Mouse (Mus musculus): ENCODE measurements at regions not wholly inside any gene's neighbourhood (a gene's known extent, or its start where the extent isn't known, plus 50 kb on each side); places are given as distances from the start of the nearest gene placed in this dataset.

- no peak for ATAC-seq (replicated peaks; ENCODE audit: insufficient number of reproducible peaks, low FRiP score, low TSS enrichment, low read depth)
- no peak overlapping the region for H3K4me3 ChIP-seq (ENCODE audit: low read depth, low read length)
- WGBS: 56% methylated on average over 2 of the region's 2 CpGs
- H3K36me3 ChIP-seq (replicated peaks; ENCODE audit: control insufficient read depth, insufficient read depth, low read depth, low read length): no peaks in the 10 kb centered on the region
- DNase-seq (ENCODE audit: low spot score): no peak
- H3K4me1 ChIP-seq (ENCODE audit: control insufficient read depth, insufficient read depth, low read length): no peaks in the 10 kb centered on the region
- H3K9ac ChIP-seq (replicated peaks; ENCODE audit: low read length): no peak overlapping the region
- no peaks in the 10 kb centered on the region for H3K9me3 ChIP-seq (replicated peaks; ENCODE audit: control insufficient read depth, low read length)
- H3K27me3 ChIP-seq (ENCODE audit: control insufficient read depth, insufficient read depth, low read length): no peaks in the 10 kb centered on the region
- H3K4me2 ChIP-seq (ENCODE audit: low read depth, low read length): no peak overlapping the region
- no peak overlapping the region for H3K27ac ChIP-seq (replicated peaks; ENCODE audit: low read depth, low read length)
Observed at GRCm38 (mm10) chr15:57578794-57579193, 101.4 kb upstream of the Slc22a22 start.

GRCm38 (mm10) chr15:57574080-57574618, 96.7 kb upstream of the Slc22a22 start:
- Histone ChIP-seq H3K27ac (replicated peaks; ENCODE audit: low read depth, low read length) (no peak overlapping the region), H3K27me3 (ENCODE audit: control insufficient read depth, insufficient read depth, low read length) (no peaks in the 10 kb centered on the region), H3K9me3 (replicated peaks; ENCODE audit: control insufficient read depth, low read length) (no peaks in the 10 kb centered on the region), H3K4me1 (ENCODE audit: control insufficient read depth, insufficient read depth, low read length) (no peaks in the 10 kb centered on the region), H3K9ac (replicated peaks; ENCODE audit: low read length) (no peak overlapping the region), H3K4me3 (ENCODE audit: low read depth, low read length) (no peak overlapping the region), H3K36me3 (replicated peaks; ENCODE audit: control insufficient read depth, insufficient read depth, low read depth, low read length) (no peaks in the 10 kb centered on the region), H3K4me2 (ENCODE audit: low read depth, low read length) (no peak overlapping the region)
- ATAC-seq (replicated peaks; ENCODE audit: insufficient number of reproducible peaks, low FRiP score, low TSS enrichment, low read depth) (no peak), DNase-seq (ENCODE audit: low spot score) (no peak)
- WGBS: 47% methylated on average over 2 of the region's 2 CpGs

- Histone ChIP-seq H3K27ac (replicated peaks; ENCODE audit: low read depth, low read length) (no peak overlapping the region), H3K9me3 (replicated peaks; ENCODE audit: control insufficient read depth, low read length) (no peaks in the 10 kb centered on the region), H3K36me3 (replicated peaks; ENCODE audit: control insufficient read depth, insufficient read depth, low read depth, low read length) (no peaks in the 10 kb centered on the region), H3K4me3 (ENCODE audit: low read depth, low read length) (no peak overlapping the region), H3K9ac (replicated peaks; ENCODE audit: low read length) (no peak overlapping the region), H3K27me3 (ENCODE audit: control insufficient read depth, insufficient read depth, low read length) (no peaks in the 10 kb centered on the region), H3K4me1 (ENCODE audit: control insufficient read depth, insufficient read depth, low read length) (no peaks in the 10 kb centered on the region), H3K4me2 (ENCODE audit: low read depth, low read length) (no peak overlapping the region)
- WGBS: 42% methylated on average over 3 of the region's 3 CpGs
- ATAC-seq (replicated peaks; ENCODE audit: insufficient number of reproducible peaks, low FRiP score, low TSS enrichment, low read depth) (no peak), DNase-seq (ENCODE audit: low spot score) (peak; percentile 40)
Observed at GRCm38 (mm10) chr15:57572460-57572859, 95.0 kb upstream of the Slc22a22 start.

GRCm38 (mm10) chr15:57568006-57568630, 90.7 kb upstream of the Slc22a22 start:
- Histone ChIP-seq H3K4me3 (ENCODE audit: low read depth, low read length) (no peak overlapping the region), H3K27ac (replicated peaks; ENCODE audit: low read depth, low read length) (no peak overlapping the region), H3K9me3 (replicated peaks; ENCODE audit: control insufficient read depth, low read length) (no peaks in the 10 kb centered on the region), H3K36me3 (replicated peaks; ENCODE audit: control insufficient read depth, insufficient read depth, low read depth, low read length) (no peaks in the 10 kb centered on the region), H3K4me2 (ENCODE audit: low read depth, low read length) (no peak overlapping the region), H3K27me3 (ENCODE audit: control insufficient read depth, insufficient read depth, low read length) (no peaks in the 10 kb centered on the region), H3K4me1 (ENCODE audit: control insufficient read depth, insufficient read depth, low read length) (no peaks in the 10 kb centered on the region), H3K9ac (replicated peaks; ENCODE audit: low read length) (no peak overlapping the region)
- WGBS: 63% methylated on average over 5 of the region's 5 CpGs
- no peak for ATAC-seq (replicated peaks; ENCODE audit: insufficient number of reproducible peaks, low FRiP score, low TSS enrichment, low read depth)
- peak; percentile 28 for DNase-seq (ENCODE audit: low spot score)

- no peaks in the 10 kb centered on the region for H3K4me1 ChIP-seq (ENCODE audit: control insufficient read depth, insufficient read depth, low read length)
- DNase-seq (ENCODE audit: low spot score) (no peak), ATAC-seq (replicated peaks; ENCODE audit: insufficient number of reproducible peaks, low FRiP score, low TSS enrichment, low read depth) (no peak)
- H3K4me3 ChIP-seq (ENCODE audit: low read depth, low read length): no peak overlapping the region
- no peaks in the 10 kb centered on the region for H3K36me3 ChIP-seq (replicated peaks; ENCODE audit: control insufficient read depth, insufficient read depth, low read depth, low read length)
- 45% methylated on average over 2 of the region's 2 CpGs for WGBS
- H3K27ac ChIP-seq (replicated peaks; ENCODE audit: low read depth, low read length): no peak overlapping the region
- no peaks in the 10 kb centered on the region for H3K27me3 ChIP-seq (ENCODE audit: control insufficient read depth, insufficient read depth, low read length)
- H3K9me3 ChIP-seq (replicated peaks; ENCODE audit: control insufficient read depth, low read length): no peaks in the 10 kb centered on the region
- H3K4me2 ChIP-seq (ENCODE audit: low read depth, low read length): no peak overlapping the region
- no peak overlapping the region for H3K9ac ChIP-seq (replicated peaks; ENCODE audit: low read length)
Observed at GRCm38 (mm10) chr15:57547154-57547553, 69.7 kb upstream of the Slc22a22 start.

- ATAC-seq (replicated peaks; ENCODE audit: insufficient number of reproducible peaks, low FRiP score, low TSS enrichment, low read depth): no peak
- 68% methylated on average over 4 of the region's 4 CpGs for WGBS
- H3K4me1 ChIP-seq (ENCODE audit: control insufficient read depth, insufficient read depth, low read length): no peaks in the 10 kb centered on the region
- H3K27ac ChIP-seq (replicated peaks; ENCODE audit: low read depth, low read length): no peak overlapping the region
- no peak overlapping the region for H3K4me3 ChIP-seq (ENCODE audit: low read depth, low read length)
- H3K9me3 ChIP-seq (replicated peaks; ENCODE audit: control insufficient read depth, low read length): no peaks in the 10 kb centered on the region
- no peaks in the 10 kb centered on the region for H3K36me3 ChIP-seq (replicated peaks; ENCODE audit: control insufficient read depth, insufficient read depth, low read depth, low read length)
- no peak overlapping the region for H3K4me2 ChIP-seq (ENCODE audit: low read depth, low read length)
- H3K9ac ChIP-seq (replicated peaks; ENCODE audit: low read length): no peak overlapping the region
- H3K27me3 ChIP-seq (ENCODE audit: control insufficient read depth, insufficient read depth, low read length): no peaks in the 10 kb centered on the region
- DNase-seq (ENCODE audit: low spot score): no peak
Observed at GRCm38 (mm10) chr15:57545141-57545540, 67.7 kb upstream of the Slc22a22 start.

- Histone ChIP-seq H3K9me3 (replicated peaks; ENCODE audit: control insufficient read depth, low read length) (no peaks in the 10 kb centered on the region), H3K27ac (replicated peaks; ENCODE audit: low read depth, low read length) (no peak overlapping the region), H3K36me3 (replicated peaks; ENCODE audit: control insufficient read depth, insufficient read depth, low read depth, low read length) (no peaks in the 10 kb centered on the region), H3K4me1 (ENCODE audit: control insufficient read depth, insufficient read depth, low read length) (no peaks in the 10 kb centered on the region), H3K4me2 (ENCODE audit: low read depth, low read length) (no peak overlapping the region), H3K27me3 (ENCODE audit: control insufficient read depth, insufficient read depth, low read length) (no peaks in the 10 kb centered on the region), H3K4me3 (ENCODE audit: low read depth, low read length) (no peak overlapping the region), H3K9ac (replicated peaks; ENCODE audit: low read length) (no peak overlapping the region)
- ATAC-seq (replicated peaks; ENCODE audit: insufficient number of reproducible peaks, low FRiP score, low TSS enrichment, low read depth) (no peak), DNase-seq (ENCODE audit: low spot score) (peak; percentile 25)
- 76% methylated on average over 3 of the region's 3 CpGs for WGBS
Observed at GRCm38 (mm10) chr15:57543985-57544384, 66.6 kb upstream of the Slc22a22 start.

GRCm38 (mm10) chr15:57542630-57543029, 65.2 kb upstream of the Slc22a22 start:
- 24% methylated on average over 3 of the region's 3 CpGs for whole genome bisulfite sequencing
- Histone ChIP-seq H3K4me1 (ENCODE audit: control insufficient read depth, insufficient read depth, low read length) (no peaks in the 10 kb centered on the region), H3K4me3 (ENCODE audit: low read depth, low read length) (no peak overlapping the region), H3K4me2 (ENCODE audit: low read depth, low read length) (no peak overlapping the region), H3K9ac (replicated peaks; ENCODE audit: low read length) (no peak overlapping the region), H3K27me3 (ENCODE audit: control insufficient read depth, insufficient read depth, low read length) (no peaks in the 10 kb centered on the region), H3K27ac (replicated peaks; ENCODE audit: low read depth, low read length) (no peak overlapping the region), H3K36me3 (replicated peaks; ENCODE audit: control insufficient read depth, insufficient read depth, low read depth, low read length) (no peaks in the 10 kb centered on the region), H3K9me3 (replicated peaks; ENCODE audit: control insufficient read depth, low read length) (no peaks in the 10 kb centered on the region)
- DNase-seq (ENCODE audit: low spot score) (peak; percentile 70), ATAC-seq (replicated peaks; ENCODE audit: insufficient number of reproducible peaks, low FRiP score, low TSS enrichment, low read depth) (no peak)
